Mouse (Mus musculus) neural tube, embryonic 13.5 days (tissue): ENCODE measurements around the gene Rcn2. TPM values are rescaled to one million over a fixed set of nuclear protein-coding genes. Genes with fewer than 3 reads are reported as not detected.

ENCODE experiments used
- ATAC-seq: fragments of 200-750 bp; cut with Nextera tagmentation; 2 replicates; pipeline ENCODE4 v1.8.0; 2017; ENCODE audit warnings: low read depth, mild to moderate bottlenecking, moderate TSS enrichment, moderate library complexity
- H3K27ac ChIP-seq: fragments of 300-500 bp; sonication (generic); replicated peaks from 2 replicates; pipeline ENCODE4 v1.5.1; 2015; ENCODE audit warnings: moderate library complexity, mild to moderate bottlenecking, inconsistent platforms
- H3K27me3 ChIP-seq: fragments of 300-500 bp; sonication (generic); 2 replicates; pipeline ENCODE4 v1.6.1; 2015; ENCODE audit warnings: mild to moderate bottlenecking, inconsistent platforms
- H3K36me3 ChIP-seq: fragments of 300-500 bp; sonication (generic); 2 replicates; pipeline ENCODE4 v1.6.1; 2015; ENCODE audit warnings: mild to moderate bottlenecking, inconsistent platforms
- H3K4me1 ChIP-seq: fragments of 300-500 bp; sonication (generic); replicated peaks from 2 replicates; pipeline ENCODE4 v1.6.1; 2015; ENCODE audit warnings: inconsistent platforms
- H3K4me2 ChIP-seq: fragments of 300-500 bp; sonication (generic); 2 replicates; pipeline ENCODE4 v1.6.1; 2015; ENCODE audit warnings: inconsistent platforms, mild to moderate bottlenecking, moderate library complexity
- H3K4me3 ChIP-seq: fragments of 300-500 bp; sonication (generic); 2 replicates; pipeline ENCODE4 v1.5.1; 2015; ENCODE audit warnings: mild to moderate bottlenecking, inconsistent platforms
- H3K9ac ChIP-seq: fragments of 300-500 bp; sonication (generic); 2 replicates; pipeline ENCODE4 v1.6.1; 2015; ENCODE audit warnings: moderate library complexity, mild to moderate bottlenecking, inconsistent platforms
- H3K9me3 ChIP-seq: fragments of 300-500 bp; sonication (generic); 2 replicates; pipeline ENCODE4 v1.6.1; 2016; ENCODE audit warnings: inconsistent platforms
- WGBS: fragments of 180-500 bp; shearing (Covaris S2); methylation state at CpG from one replicate; pipeline ENCODE4 v1.1.7; 2015; 5-methylcytosine and 5-hydroxymethylcytosine counted together
- polyA plus RNA-seq: library from polyadenylated mRNA; unstranded; fragments of >200 nt; fragmentation: Nextera tagmentation; extraction: Ambion mirVana; gene quantifications from 2 replicates; pipeline ENCODE4 v1.2.1, GENCODE M21; 2015

Rcn2 gene
- polyA plus RNA-seq, 1 experiment from 2014 or later: 261 TPM

DNA sequence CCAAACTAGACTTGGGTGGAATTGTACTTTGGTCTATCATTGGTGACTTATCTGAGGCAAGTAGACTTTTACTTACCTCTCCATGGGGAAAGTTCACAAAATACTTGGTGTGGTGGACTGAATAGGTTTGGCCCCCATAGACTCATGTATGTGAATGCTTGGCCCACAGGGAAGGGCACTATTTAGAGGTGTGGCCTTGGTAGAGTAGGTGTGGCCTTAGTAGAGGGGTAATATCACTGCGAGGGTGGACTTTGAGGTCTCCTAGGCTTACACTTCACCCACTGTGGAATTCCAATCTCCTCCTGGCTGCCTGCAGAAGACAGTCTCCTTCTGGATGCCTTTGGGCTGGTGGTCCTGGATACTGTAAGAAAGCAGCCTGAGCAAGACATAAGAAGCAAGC, 27.0 kb downstream of the Rcn2 start:
- ATAC-seq: no peak
- no peak overlapping the region for H3K27ac ChIP-seq
- peaks cover 64% of the 10 kb centered on the region for H3K36me3 ChIP-seq

DNA sequence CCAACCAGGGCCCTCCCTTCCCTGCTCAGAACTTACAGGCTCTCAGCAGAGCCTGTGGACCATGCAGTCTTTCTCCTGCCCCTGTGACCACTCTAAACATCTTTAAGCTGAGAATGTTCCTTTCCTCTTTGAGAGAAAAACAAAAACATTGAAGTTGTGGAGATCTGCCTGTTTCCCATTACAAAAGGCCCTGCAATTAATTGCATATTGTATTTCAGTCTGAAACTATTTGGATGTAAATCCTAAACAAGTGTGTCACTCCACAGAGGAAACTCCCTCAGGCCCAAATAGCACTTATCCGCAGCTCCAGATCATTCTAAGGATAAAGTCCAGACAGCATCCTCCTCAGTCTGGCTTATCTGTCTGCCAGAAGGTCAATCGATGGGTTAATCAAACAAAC, 31.2 kb downstream of the Rcn2 start:
- H3K27ac ChIP-seq: no peak overlapping the region
- H3K9ac ChIP-seq: no peak overlapping the region
- peaks cover 20% of the 10 kb centered on the region for H3K4me1 ChIP-seq
- H3K4me2 ChIP-seq: no peak overlapping the region
- H3K36me3 ChIP-seq: peaks cover 33% of the 10 kb centered on the region
- H3K9me3 ChIP-seq: no peaks in the 10 kb centered on the region
- ATAC-seq: no peak
- WGBS: 79% methylated on average over 2 of the region's 2 CpGs
- H3K27me3 ChIP-seq: no peaks in the 10 kb centered on the region
- no peak overlapping the region for H3K4me3 ChIP-seq

More for the DNA sequence above, 27.0 kb downstream of the Rcn2 start:
- Histone ChIP-seq H3K9me3 (no peaks in the 10 kb centered on the region), H3K4me1 (no peaks in the 10 kb centered on the region), H3K27me3 (no peaks in the 10 kb centered on the region), H3K4me2 (no peak overlapping the region), H3K9ac (no peak overlapping the region), H3K4me3 (no peak overlapping the region)
- 92% methylated on average over 1 of the region's 1 CpGs for WGBS

- no peak overlapping the region for H3K4me2 ChIP-seq
- no peak overlapping the region for H3K27ac ChIP-seq
- H3K4me1 ChIP-seq: peaks cover 20% of the 10 kb centered on the region
- peaks cover 30% of the 10 kb centered on the region for H3K36me3 ChIP-seq
- WGBS: 76% methylated on average over 12 of the region's 12 CpGs
- H3K9ac ChIP-seq: no peak overlapping the region
- no peak overlapping the region for H3K4me3 ChIP-seq
- peak; percentile 10; the same call in 1 of the 2 replicates for ATAC-seq
- H3K9me3 ChIP-seq: no peaks in the 10 kb centered on the region
- no peaks in the 10 kb centered on the region for H3K27me3 ChIP-seq
Measured at GRCm38 (mm10) chr9:56074863-56075262, 33.2 kb downstream of the Rcn2 start.

GRCm38 (mm10) chr9:56075264-56075663, 33.6 kb downstream of the Rcn2 start:
- Histone ChIP-seq H3K27ac (peak overlapping the region; percentile 71), H3K4me1 (peaks cover 20% of the 10 kb centered on the region), H3K4me3 (no peak overlapping the region), H3K9ac (no peak overlapping the region), H3K9me3 (no peaks in the 10 kb centered on the region), H3K4me2 (no peak overlapping the region), H3K36me3 (peaks cover 31% of the 10 kb centered on the region), H3K27me3 (no peaks in the 10 kb centered on the region)
- WGBS: 4% methylated on average over 4 of the region's 4 CpGs
- ATAC-seq: peak; percentile 82

GRCm38 (mm10) chr9:56075901-56076620, 34.4 kb downstream of the Rcn2 start:
- H3K36me3 ChIP-seq: peaks cover 31% of the 10 kb centered on the region
- 47% methylated on average over 7 of the region's 7 CpGs for WGBS
- H3K27ac ChIP-seq: peak overlapping the region; percentile 71
- H3K9me3 ChIP-seq: no peaks in the 10 kb centered on the region
- H3K4me2 ChIP-seq: no peak overlapping the region
- peaks cover 20% of the 10 kb centered on the region for H3K4me1 ChIP-seq
- ATAC-seq: no peak
- H3K4me3 ChIP-seq: no peak overlapping the region
- H3K27me3 ChIP-seq: no peaks in the 10 kb centered on the region
- H3K9ac ChIP-seq: peak overlapping the region; percentile 46; the same call in 1 of the 2 replicates

- Histone ChIP-seq H3K9ac (no peak overlapping the region), H3K27me3 (no peaks in the 10 kb centered on the region), H3K4me2 (no peak overlapping the region), H3K9me3 (no peaks in the 10 kb centered on the region), H3K27ac (no peak overlapping the region), H3K4me1 (peaks cover 20% of the 10 kb centered on the region), H3K4me3 (no peak overlapping the region), H3K36me3 (peaks cover 22% of the 10 kb centered on the region; the same call in 1 of the 2 replicates)
- WGBS: 89% methylated on average over 5 of the region's 5 CpGs
- no peak for ATAC-seq
Measured at GRCm38 (mm10) chr9:56079587-56079986, 37.9 kb downstream of the Rcn2 start.

DNA sequence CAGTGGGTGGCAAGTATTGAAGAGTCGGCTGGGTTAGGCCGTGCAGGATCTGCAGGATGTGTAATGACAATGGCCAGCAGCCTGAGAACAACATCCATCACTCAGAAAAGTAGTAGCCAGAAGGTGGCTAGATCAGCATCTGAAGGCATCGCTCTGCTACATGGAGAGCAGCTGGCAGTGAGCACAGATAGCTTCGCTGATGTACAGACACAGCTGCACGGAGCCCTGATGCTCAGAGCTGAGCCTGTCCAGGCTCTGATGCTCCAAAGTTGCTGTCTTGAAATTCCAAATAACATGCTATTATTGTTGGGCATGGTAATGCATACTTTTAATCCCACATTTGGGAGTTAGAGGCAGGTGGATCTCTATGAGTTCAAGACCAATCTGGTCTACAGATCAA, 44.9 kb downstream of the Rcn2 start:
- Histone ChIP-seq H3K9me3 (no peaks in the 10 kb centered on the region), H3K4me2 (no peak overlapping the region), H3K36me3 (0 out of 2 replicates have a peak, but pooled peaks cover 5% of the 10 kb centered on the region), H3K27me3 (no peaks in the 10 kb centered on the region), H3K9ac (no peak overlapping the region), H3K4me3 (no peak overlapping the region), H3K4me1 (peaks cover 10% of the 10 kb centered on the region), H3K27ac (no peak overlapping the region)
- ATAC-seq: no peak
- 85% methylated on average over 5 of the region's 5 CpGs for WGBS

DNA sequence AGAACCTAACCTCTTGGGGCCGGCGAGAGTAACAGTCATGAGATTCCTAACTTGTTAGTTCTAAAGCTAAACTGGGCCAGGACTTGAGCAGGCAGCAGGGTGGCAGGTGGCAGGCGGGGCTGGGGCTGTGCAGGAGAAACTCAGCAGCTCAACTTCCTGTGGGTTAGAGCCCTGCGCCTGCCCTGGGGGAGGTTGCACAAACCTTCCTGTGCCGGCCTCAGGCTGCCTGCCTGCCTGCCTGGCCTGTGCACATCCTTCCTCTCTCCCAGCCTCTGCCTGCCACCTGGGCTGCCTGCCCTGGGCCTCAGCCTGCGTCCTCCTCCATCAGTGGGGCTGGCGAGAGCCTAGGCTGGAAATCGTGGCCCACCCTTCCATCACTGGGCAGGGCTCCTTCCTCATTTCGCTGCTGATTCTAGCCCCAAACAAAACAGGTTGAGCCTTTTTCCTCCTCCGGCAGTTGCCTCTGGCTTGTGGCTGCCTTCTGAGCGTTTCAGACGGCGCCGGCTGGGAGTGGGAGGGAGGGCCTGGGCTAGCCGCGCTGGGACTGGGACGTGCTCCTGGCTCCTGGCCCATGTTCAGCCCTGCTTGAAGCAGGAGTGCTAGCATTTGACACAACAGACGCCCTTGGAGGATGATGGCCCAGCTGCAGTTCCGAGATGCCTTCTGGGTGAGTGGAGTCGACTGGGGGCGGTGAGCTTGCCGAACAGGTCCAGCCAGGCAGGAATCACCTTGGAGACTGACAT, 48.3 kb downstream of the Rcn2 start, which contains the start of gene Pstpip1:
Gene Pstpip1, plus strand, starts transcription at position 185 of the 743 bp plus-strand sequence.
- 35% methylated on average over 22 of the region's 22 CpGs for WGBS
- Histone ChIP-seq H3K4me1 (peaks cover 10% of the 10 kb centered on the region), H3K9ac (peak within 1 kb of the TSS; percentile 57), H3K4me2 (peak within 1 kb of the TSS; percentile 33), H3K36me3 (no peaks in the 10 kb centered on the region), H3K4me3 (no peak within 1 kb of the TSS), H3K9me3 (no peaks in the 10 kb centered on the region), H3K27me3 (no peaks in the 10 kb centered on the region), H3K27ac (peak within 1 kb of the TSS; percentile 75)
- peak; percentile 84 for ATAC-seq

DNA sequence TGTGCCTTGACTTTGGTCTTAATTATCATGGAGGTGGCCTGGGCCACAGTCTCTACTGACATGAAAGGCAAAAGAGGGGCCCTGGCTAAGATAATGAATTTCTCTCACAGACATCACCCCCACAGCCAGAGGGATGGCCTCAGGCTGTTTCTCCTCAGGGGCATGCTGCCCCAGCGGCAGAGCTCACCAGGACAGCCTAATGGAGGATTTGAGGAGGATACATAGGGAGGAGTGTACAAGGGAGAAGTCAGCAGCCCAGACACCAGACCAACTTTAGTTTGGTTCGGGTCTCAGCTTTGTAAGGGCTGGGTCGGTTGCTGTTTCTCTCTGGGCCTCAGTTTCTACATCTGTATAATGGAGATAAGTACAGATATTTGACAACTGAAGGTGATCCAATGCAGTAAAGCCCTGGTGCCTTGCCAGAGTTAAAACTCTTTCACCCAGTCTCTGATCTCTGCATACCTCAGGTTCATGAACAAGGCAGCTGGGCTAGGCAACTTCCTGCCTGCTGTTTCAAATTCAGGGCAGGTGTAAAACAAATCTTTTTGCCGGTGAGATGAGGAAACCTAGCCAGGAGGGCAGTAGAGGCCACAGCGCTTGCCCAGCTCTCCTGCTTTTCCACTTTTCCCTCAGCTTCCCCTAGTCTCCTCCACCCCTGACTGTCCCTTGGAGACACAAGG, 49.0 kb downstream of the Rcn2 start:
- H3K27ac ChIP-seq: 0 out of 2 replicates have a peak overlapping the region, but pooled peaks have one; percentile 75
- peak overlapping the region; percentile 33; the same call in 1 of the 2 replicates for H3K4me2 ChIP-seq

DNA sequence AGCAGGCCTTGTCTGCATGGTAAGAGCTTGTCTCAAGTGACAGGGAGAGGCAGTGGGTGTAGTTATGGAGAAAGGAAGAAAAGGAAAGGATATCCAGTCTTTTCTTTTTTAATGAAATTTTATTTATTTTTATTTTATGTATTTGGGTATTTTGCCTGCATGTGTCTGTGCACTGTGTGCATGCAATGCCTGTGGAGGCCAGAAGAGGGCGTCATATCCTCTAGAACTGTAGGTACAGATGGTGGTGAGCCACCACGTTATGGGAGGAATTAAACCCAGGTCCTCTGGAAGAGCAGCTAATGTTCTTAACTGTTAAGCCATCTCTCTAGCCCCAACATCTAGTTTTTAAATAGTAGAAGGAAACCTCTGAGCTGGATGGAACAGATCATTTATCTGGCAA, 50.5 kb downstream of the Rcn2 start:
- Histone ChIP-seq H3K9ac (no peak overlapping the region), H3K4me1 (peaks cover 10% of the 10 kb centered on the region), H3K27me3 (no peaks in the 10 kb centered on the region), H3K36me3 (no peaks in the 10 kb centered on the region), H3K27ac (no peak overlapping the region), H3K4me2 (no peak overlapping the region), H3K9me3 (no peaks in the 10 kb centered on the region), H3K4me3 (no peak overlapping the region)
- 54% methylated on average over 2 of the region's 2 CpGs for WGBS
- ATAC-seq: no peak

More for the DNA sequence above, 49.0 kb downstream of the Rcn2 start:
- 81% methylated on average over 5 of the region's 5 CpGs for WGBS
- H3K27me3 ChIP-seq: no peaks in the 10 kb centered on the region
- no peaks in the 10 kb centered on the region for H3K9me3 ChIP-seq
- H3K36me3 ChIP-seq: no peaks in the 10 kb centered on the region
- no peak overlapping the region for H3K9ac ChIP-seq
- peaks cover 10% of the 10 kb centered on the region for H3K4me1 ChIP-seq
- H3K4me3 ChIP-seq: no peak overlapping the region
- ATAC-seq: peak; percentile 41; the same call in 1 of the 2 replicates

- no peak for ATAC-seq
- H3K4me2 ChIP-seq: no peak overlapping the region
- no peaks in the 10 kb centered on the region for H3K4me1 ChIP-seq
- no peaks in the 10 kb centered on the region for H3K27me3 ChIP-seq
- no peaks in the 10 kb centered on the region for H3K36me3 ChIP-seq
- no peak overlapping the region for H3K9ac ChIP-seq
- no peaks in the 10 kb centered on the region for H3K9me3 ChIP-seq
- H3K27ac ChIP-seq: no peak overlapping the region
- H3K4me3 ChIP-seq: no peak overlapping the region
- 82% methylated on average over 4 of the region's 4 CpGs for WGBS
Measured at GRCm38 (mm10) chr9:56097584-56098298, 56.1 kb downstream of the Rcn2 start.
